Mouse (Mus musculus): ENCODE measurements at regions not wholly inside any gene's neighbourhood (a gene's known extent, or its start where the extent isn't known, plus 50 kb on each side); places are given as distances from the start of the nearest gene placed in this dataset.

DNA sequence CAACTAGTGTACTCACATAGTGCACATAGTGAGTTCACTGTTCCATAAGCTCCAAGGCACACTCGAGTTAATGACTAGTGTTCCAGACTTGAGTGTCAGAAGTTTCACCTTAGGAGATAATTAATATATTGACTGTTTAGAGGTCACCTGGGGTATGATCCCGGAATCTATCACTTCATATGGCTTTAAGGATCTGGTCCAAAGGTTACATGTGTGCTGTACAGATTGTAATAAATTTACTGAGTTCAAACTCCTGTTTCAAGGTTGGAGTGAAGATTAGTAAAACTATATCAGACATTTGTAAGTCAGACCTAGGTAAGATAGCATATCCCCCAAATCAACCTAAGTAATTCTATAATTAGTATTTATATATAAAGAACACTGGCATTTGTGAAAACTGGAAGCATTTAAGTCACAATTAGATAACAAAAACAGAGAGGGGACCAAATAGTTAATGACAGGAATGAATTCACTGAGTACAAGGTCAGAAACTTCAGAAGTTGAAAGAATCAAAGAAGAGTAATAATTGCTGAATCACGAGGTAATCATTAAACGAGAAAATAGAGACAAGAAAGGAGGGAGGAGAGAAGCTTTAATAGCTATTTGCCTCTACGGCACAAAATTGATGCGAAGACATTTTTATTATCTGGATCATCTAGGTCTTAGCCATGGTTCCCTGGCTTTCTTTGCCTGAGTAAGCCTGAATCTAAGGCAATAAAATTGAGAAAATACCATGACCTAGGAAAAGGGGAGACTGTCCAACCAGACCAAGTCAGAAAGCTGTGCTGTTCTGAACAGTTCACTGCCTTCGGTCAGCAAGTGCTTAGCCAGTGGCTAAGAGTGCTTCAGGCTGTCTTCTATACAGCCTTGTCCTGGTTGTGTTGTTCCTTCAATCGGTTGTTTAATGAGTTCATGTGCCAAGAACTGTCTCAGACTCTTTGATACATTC lies 112.6 kb upstream of the Zfand5 start:
- H3K27me3 ChIP-seq (ENCODE audit: control insufficient read depth, insufficient read depth, low read length) = no peaks in the 10 kb centered on the region
- H3K9me3 ChIP-seq (ENCODE audit: control insufficient read depth, low read length) = no peaks in the 10 kb centered on the region
- no peak overlapping the region for H3K4me2 ChIP-seq (replicated peaks; ENCODE audit: low read depth, low read length)
- no peak for DNase-seq (ENCODE audit: low spot score)
- WGBS = 67% methylated on average over 8 of the region's 8 CpGs
- ATAC-seq (ENCODE audit: low FRiP score) = no peak
- H3K27ac ChIP-seq (ENCODE audit: low read depth, low read length) = no peak overlapping the region
- H3K4me1 ChIP-seq (replicated peaks; ENCODE audit: control insufficient read depth, insufficient read depth, low read length) = 0 out of 2 replicates have a peak, but pooled peaks cover 3% of the 10 kb centered on the region
- no peaks in the 10 kb centered on the region for H3K36me3 ChIP-seq (ENCODE audit: control insufficient read depth, insufficient read depth, low read length)
- no peak overlapping the region for H3K9ac ChIP-seq (ENCODE audit: low read depth, low read length)
- H3K4me3 ChIP-seq (ENCODE audit: low read depth, low read length) = no peak overlapping the region

DNA sequence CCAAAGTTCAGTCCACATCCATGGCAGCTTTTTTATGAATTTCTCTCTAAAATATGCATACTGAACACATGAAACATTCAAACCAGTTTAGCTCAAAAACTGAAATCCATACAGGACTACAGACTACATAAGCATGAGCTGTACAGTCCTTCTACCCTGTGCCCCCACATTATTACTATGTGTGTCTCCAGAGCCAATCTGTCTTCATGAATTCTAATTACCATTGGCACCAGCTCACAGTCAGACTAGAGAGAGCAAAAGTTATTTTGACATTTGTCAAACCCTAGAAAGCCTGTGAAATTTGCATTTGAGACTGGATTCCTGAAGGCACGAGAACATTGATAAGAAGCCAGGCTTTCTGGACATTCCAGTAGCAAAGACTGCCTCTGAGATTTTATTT lies 117.9 kb upstream of the Zfand5 start:
- H3K4me2 ChIP-seq (replicated peaks; ENCODE audit: low read depth, low read length) = no peak overlapping the region
- DNase-seq (ENCODE audit: low spot score) (no peak), ATAC-seq (ENCODE audit: low FRiP score) (no peak)
- H3K27ac ChIP-seq (ENCODE audit: low read depth, low read length) = no peak overlapping the region
- H3K9me3 ChIP-seq (ENCODE audit: control insufficient read depth, low read length) = no peaks in the 10 kb centered on the region
- no peak overlapping the region for H3K9ac ChIP-seq (ENCODE audit: low read depth, low read length)
- H3K27me3 ChIP-seq (ENCODE audit: control insufficient read depth, insufficient read depth, low read length) = no peaks in the 10 kb centered on the region
- no peaks in the 10 kb centered on the region for H3K36me3 ChIP-seq (ENCODE audit: control insufficient read depth, insufficient read depth, low read length)
- 35% methylated on average over 1 of the region's 1 CpGs for WGBS
- no peak overlapping the region for H3K4me3 ChIP-seq (ENCODE audit: low read depth, low read length)
- 0 out of 2 replicates have a peak, but pooled peaks cover 3% of the 10 kb centered on the region for H3K4me1 ChIP-seq (replicated peaks; ENCODE audit: control insufficient read depth, insufficient read depth, low read length)

DNA sequence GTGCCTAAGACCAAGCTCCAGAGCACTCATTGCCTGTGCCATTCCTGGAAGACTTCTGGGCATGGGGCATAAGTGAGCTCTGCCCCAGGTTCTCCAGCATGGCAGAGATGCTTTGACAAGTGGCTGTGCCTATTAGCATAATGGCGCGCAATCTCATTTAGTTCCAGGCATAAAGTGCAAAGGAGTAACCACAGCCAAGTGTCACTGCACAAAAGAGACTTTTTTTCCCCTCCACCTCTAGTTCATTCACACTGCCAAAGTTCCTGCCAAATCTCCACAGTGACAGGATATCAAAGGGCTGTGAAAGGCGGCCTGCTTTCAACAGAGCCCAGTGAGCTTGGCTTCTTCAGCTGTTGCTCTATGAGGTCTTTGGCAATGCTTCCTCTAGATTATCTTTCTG lies 120.1 kb upstream of the Zfand5 start:
- Histone ChIP-seq H3K9ac (ENCODE audit: low read depth, low read length) (no peak overlapping the region), H3K27ac (ENCODE audit: low read depth, low read length) (no peak overlapping the region), H3K4me2 (replicated peaks; ENCODE audit: low read depth, low read length) (no peak overlapping the region), H3K9me3 (ENCODE audit: control insufficient read depth, low read length) (no peaks in the 10 kb centered on the region), H3K27me3 (ENCODE audit: control insufficient read depth, insufficient read depth, low read length) (no peaks in the 10 kb centered on the region), H3K36me3 (ENCODE audit: control insufficient read depth, insufficient read depth, low read length) (no peaks in the 10 kb centered on the region), H3K4me3 (ENCODE audit: low read depth, low read length) (no peak overlapping the region), H3K4me1 (replicated peaks; ENCODE audit: control insufficient read depth, insufficient read depth, low read length) (0 out of 2 replicates have a peak, but pooled peaks cover 3% of the 10 kb centered on the region)
- DNase-seq (ENCODE audit: low spot score) (no peak), ATAC-seq (ENCODE audit: low FRiP score) (peak; percentile 63)
- 27% methylated on average over 3 of the region's 3 CpGs for WGBS

DNA sequence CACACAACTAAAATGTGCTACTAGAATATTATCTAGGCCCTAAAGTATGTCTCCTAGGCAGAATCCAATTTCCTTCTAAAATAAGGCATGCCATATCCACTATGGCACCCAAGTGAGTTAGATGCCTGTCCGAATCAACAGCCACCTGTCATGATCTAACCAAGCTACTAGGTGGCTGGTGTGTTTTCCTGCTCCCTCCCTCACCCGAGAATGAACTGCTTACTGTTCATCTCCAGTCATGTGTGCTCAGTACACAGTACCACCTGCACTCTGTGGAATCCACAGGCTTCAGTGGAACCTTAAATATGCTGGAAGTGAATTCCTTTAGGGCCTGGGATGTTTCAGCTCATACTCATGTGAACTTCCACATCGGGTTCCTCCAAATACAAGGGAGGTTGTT lies 121.2 kb upstream of the Zfand5 start:
- ATAC-seq (ENCODE audit: low FRiP score) (no peak), DNase-seq (ENCODE audit: low spot score) (no peak)
- WGBS = 78% methylated on average over 3 of the region's 3 CpGs
- Histone ChIP-seq H3K27ac (ENCODE audit: low read depth, low read length) (no peak overlapping the region), H3K36me3 (ENCODE audit: control insufficient read depth, insufficient read depth, low read length) (no peaks in the 10 kb centered on the region), H3K4me3 (ENCODE audit: low read depth, low read length) (no peak overlapping the region), H3K27me3 (ENCODE audit: control insufficient read depth, insufficient read depth, low read length) (no peaks in the 10 kb centered on the region), H3K4me1 (replicated peaks; ENCODE audit: control insufficient read depth, insufficient read depth, low read length) (0 out of 2 replicates have a peak, but pooled peaks cover 3% of the 10 kb centered on the region), H3K9ac (ENCODE audit: low read depth, low read length) (no peak overlapping the region), H3K4me2 (replicated peaks; ENCODE audit: low read depth, low read length) (no peak overlapping the region), H3K9me3 (ENCODE audit: control insufficient read depth, low read length) (no peaks in the 10 kb centered on the region)

DNA sequence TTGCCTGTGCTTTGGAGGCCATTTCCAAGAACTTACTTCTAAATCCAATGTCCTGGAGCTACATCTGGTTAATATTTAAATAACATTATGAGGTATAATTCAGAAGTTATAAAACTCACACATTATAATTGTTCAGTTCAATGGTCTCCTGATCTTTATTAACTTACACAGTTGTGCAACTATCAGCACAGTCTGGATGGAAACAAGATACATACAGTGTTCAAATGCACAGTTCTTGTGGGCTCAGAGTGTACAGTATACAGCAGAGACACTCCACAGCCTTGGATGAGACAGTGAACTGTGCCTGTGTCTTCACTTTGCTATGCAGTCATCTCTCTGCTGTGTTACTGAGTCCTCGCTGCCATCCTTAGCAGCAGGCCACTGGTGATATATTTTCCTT lies 121.8 kb upstream of the Zfand5 start:
- 89% methylated on average over 1 of the region's 1 CpGs for WGBS
- H3K4me2 ChIP-seq (replicated peaks; ENCODE audit: low read depth, low read length) = no peak overlapping the region
- no peak overlapping the region for H3K4me3 ChIP-seq (ENCODE audit: low read depth, low read length)
- no peak overlapping the region for H3K9ac ChIP-seq (ENCODE audit: low read depth, low read length)
- no peak for ATAC-seq (ENCODE audit: low FRiP score)
- no peak overlapping the region for H3K27ac ChIP-seq (ENCODE audit: low read depth, low read length)
- H3K36me3 ChIP-seq (ENCODE audit: control insufficient read depth, insufficient read depth, low read length) = no peaks in the 10 kb centered on the region
- no peaks in the 10 kb centered on the region for H3K9me3 ChIP-seq (ENCODE audit: control insufficient read depth, low read length)
- DNase-seq (ENCODE audit: low spot score) = no peak
- H3K27me3 ChIP-seq (ENCODE audit: control insufficient read depth, insufficient read depth, low read length) = no peaks in the 10 kb centered on the region
- H3K4me1 ChIP-seq (replicated peaks; ENCODE audit: control insufficient read depth, insufficient read depth, low read length) = 0 out of 2 replicates have a peak, but pooled peaks cover 3% of the 10 kb centered on the region

DNA sequence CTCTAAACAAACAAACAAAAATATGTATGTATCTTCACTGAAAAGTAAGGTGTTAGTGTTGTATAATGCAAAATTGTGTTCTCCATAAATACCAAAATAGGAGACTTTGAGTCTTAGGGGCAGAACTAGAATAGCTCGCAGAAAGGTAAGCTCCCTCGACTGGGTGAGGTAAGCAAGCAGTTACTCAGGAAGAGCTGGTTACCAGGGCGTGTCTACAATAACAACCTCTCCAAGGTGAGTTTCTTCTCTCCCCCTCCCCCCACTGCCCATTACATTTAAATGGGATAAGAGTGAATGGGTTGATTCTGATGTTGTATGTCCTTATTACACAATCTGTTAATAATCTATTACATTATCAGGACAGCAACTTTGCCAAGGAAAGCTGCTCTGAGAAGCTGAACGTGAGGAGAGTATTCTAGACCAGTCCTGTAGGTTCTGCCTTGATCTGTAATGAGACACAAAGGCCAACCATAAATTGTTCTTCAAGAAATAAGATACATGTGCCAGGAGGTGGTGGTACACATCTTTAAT lies 125.2 kb upstream of the Zfand5 start:
- H3K4me1 ChIP-seq (replicated peaks; ENCODE audit: control insufficient read depth, insufficient read depth, low read length) = peaks cover 3% of the 10 kb centered on the region; the same call in 1 of the 2 replicates
- no peaks in the 10 kb centered on the region for H3K27me3 ChIP-seq (ENCODE audit: control insufficient read depth, insufficient read depth, low read length)
- DNase-seq (ENCODE audit: low spot score) (no peak), ATAC-seq (ENCODE audit: low FRiP score) (no peak)
- H3K4me2 ChIP-seq (replicated peaks; ENCODE audit: low read depth, low read length) = no peak overlapping the region
- H3K9ac ChIP-seq (ENCODE audit: low read depth, low read length) = no peak overlapping the region
- no peaks in the 10 kb centered on the region for H3K36me3 ChIP-seq (ENCODE audit: control insufficient read depth, insufficient read depth, low read length)
- no peak overlapping the region for H3K27ac ChIP-seq (ENCODE audit: low read depth, low read length)
- H3K4me3 ChIP-seq (ENCODE audit: low read depth, low read length) = no peak overlapping the region
- 88% methylated on average over 4 of the region's 4 CpGs for WGBS
- no peaks in the 10 kb centered on the region for H3K9me3 ChIP-seq (ENCODE audit: control insufficient read depth, low read length)

DNA sequence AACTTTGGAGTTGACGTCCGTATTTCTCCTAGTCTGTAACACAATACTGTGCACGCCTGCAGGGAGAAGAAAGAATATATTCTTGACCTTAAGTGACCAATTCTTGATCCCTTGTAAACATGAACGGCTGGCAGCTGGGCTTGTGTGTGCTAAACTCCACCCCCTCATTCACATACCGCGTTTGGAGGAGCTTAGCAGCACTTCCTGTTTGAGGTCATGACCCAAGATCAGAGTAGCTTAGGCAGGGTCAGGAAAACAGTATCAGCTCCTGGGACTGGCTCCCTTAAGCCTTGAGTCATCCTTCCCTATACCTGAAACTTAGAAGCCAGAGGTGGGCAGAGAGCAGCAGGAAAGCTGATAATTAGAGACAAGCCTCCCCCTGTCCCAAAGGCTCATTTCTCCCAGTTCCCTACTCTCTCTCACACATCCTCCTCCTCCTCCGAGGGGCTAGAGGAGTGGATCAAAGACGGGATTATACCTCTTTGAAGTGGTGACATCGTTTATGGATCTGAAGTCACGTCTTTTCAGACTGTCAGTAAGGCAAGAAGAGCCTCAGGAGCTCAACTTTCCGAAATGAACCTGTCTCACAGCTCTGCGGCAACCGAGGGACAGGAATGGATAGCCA lies 127.3 kb upstream of the Zfand5 start:
- ATAC-seq (ENCODE audit: low FRiP score) = no peak; the same call in 1 of the 2 replicates
- no peak overlapping the region for H3K4me2 ChIP-seq (replicated peaks; ENCODE audit: low read depth, low read length)
- peak; percentile 28 for DNase-seq (ENCODE audit: low spot score)

DNA sequence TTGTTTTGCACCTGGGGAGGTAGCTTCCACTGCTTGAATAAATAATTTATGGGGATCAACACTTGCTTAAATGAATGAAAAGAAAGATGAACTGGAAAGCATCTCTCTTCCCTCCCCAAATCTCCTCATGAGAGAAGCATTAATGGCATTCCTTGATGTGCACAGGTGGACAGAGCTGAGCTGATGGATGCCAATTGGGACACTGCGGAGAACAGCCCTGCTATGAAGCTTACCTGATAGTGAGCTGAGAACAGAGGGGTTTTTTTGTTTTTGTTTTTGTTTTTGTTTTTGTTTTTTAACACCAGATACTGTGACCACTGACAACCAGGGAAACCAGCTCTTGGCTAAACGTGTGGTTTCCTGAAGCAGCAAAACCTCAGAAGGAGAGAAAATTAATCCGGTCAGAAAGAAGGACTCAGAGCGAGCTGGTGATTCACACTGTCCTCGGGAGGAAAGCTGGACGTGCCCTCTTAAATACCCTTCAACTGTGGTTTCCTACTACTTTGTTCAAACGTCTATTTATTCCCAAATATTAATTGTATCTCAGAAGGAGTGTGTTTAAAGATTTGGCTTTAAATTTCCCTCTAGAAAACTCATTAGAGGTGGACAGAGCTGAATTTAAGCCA lies 128.0 kb upstream of the Zfand5 start:
- WGBS = 53% methylated on average over 7 of the region's 7 CpGs
- no peak overlapping the region for H3K27ac ChIP-seq (ENCODE audit: low read depth, low read length)
- no peak for DNase-seq (ENCODE audit: low spot score)

More for the DNA sequence above, 127.3 kb upstream of the Zfand5 start:
- 23% methylated on average over 13 of the region's 13 CpGs for WGBS
- H3K27me3 ChIP-seq (ENCODE audit: control insufficient read depth, insufficient read depth, low read length) = no peaks in the 10 kb centered on the region
- no peaks in the 10 kb centered on the region for H3K9me3 ChIP-seq (ENCODE audit: control insufficient read depth, low read length)
- no peak overlapping the region for H3K4me3 ChIP-seq (ENCODE audit: low read depth, low read length)
- no peaks in the 10 kb centered on the region for H3K36me3 ChIP-seq (ENCODE audit: control insufficient read depth, insufficient read depth, low read length)
- no peaks in the 10 kb centered on the region; the same call in 1 of the 2 replicates for H3K4me1 ChIP-seq (replicated peaks; ENCODE audit: control insufficient read depth, insufficient read depth, low read length)
- no peak overlapping the region for H3K9ac ChIP-seq (ENCODE audit: low read depth, low read length)
- H3K27ac ChIP-seq (ENCODE audit: low read depth, low read length) = no peak overlapping the region

More for the DNA sequence above, 128.0 kb upstream of the Zfand5 start:
- Histone ChIP-seq H3K4me2 (replicated peaks; ENCODE audit: low read depth, low read length) (no peak overlapping the region), H3K9ac (ENCODE audit: low read depth, low read length) (no peak overlapping the region), H3K36me3 (ENCODE audit: control insufficient read depth, insufficient read depth, low read length) (no peaks in the 10 kb centered on the region), H3K9me3 (ENCODE audit: control insufficient read depth, low read length) (no peaks in the 10 kb centered on the region), H3K4me3 (ENCODE audit: low read depth, low read length) (no peak overlapping the region), H3K4me1 (replicated peaks; ENCODE audit: control insufficient read depth, insufficient read depth, low read length) (no peaks in the 10 kb centered on the region; the same call in 1 of the 2 replicates), H3K27me3 (ENCODE audit: control insufficient read depth, insufficient read depth, low read length) (no peaks in the 10 kb centered on the region)
- no peak for ATAC-seq (ENCODE audit: low FRiP score)
